Mouse (Mus musculus) erythroblast, embryonic 14.5 days (primary cell): ENCODE results near the gene Krcc1. TPM values are rescaled to one million over a fixed set of nuclear protein-coding genes. Genes with fewer than 3 reads are reported as not detected.
A peak's percentile ranks its signal among the peaks of the same experiment; 100 is the strongest.
"Not testable (repeated sequence)": the region's sequence is repeated elsewhere in the genome, so short reads cannot be mapped to it uniquely, and the experiment has no call there.

Source experiments
- H3K27me3 ChIP-seq: 2 replicates; pipeline ENCODE4 v1.6.1; 2012; ENCODE audit warnings: inconsistent platforms; ENCODE audit not compliant: control insufficient read depth
- H3K36me3 ChIP-seq: 2 replicates; pipeline ENCODE4 v1.6.1; 2012; ENCODE audit warnings: mild to moderate bottlenecking, inconsistent platforms; ENCODE audit not compliant: control insufficient read depth
- H3K4me1 ChIP-seq: 2 replicates; pipeline ENCODE4 v1.6.1; 2012; ENCODE audit warnings: inconsistent platforms; ENCODE audit not compliant: control insufficient read depth
- H3K4me3 ChIP-seq: replicated peaks from 2 replicates; pipeline ENCODE3; 2012; ENCODE audit warnings: moderate library complexity, mild to moderate bottlenecking, inconsistent platforms
- H3K9me3 ChIP-seq: 2 replicates; pipeline ENCODE4 v1.6.1; 2012; ENCODE audit warnings: low read length, inconsistent platforms, mixed read lengths; ENCODE audit not compliant: control insufficient read depth
- GATA1 ChIP-seq: IDR thresholded peaks from 2 replicates; pipeline ENCODE4 v1.6.1; 2012; ENCODE audit warnings: low read length, inconsistent platforms, mixed read lengths
- TAL1 ChIP-seq: IDR thresholded peaks from 3 replicates; pipeline ENCODE4 v1.6.1; 2012; ENCODE audit warnings: low read length, inconsistent platforms, mixed read lengths
- polyA plus RNA-seq: library from polyadenylated mRNA; stranded (reverse); fragments of >175 nt; gene quantifications from 2 replicates; pipeline ENCODE4 v1.2.3, GENCODE M21; 2012

Gene Krcc1
- polyA plus RNA-seq, 1 experiment: 2.8 TPM

DNA sequence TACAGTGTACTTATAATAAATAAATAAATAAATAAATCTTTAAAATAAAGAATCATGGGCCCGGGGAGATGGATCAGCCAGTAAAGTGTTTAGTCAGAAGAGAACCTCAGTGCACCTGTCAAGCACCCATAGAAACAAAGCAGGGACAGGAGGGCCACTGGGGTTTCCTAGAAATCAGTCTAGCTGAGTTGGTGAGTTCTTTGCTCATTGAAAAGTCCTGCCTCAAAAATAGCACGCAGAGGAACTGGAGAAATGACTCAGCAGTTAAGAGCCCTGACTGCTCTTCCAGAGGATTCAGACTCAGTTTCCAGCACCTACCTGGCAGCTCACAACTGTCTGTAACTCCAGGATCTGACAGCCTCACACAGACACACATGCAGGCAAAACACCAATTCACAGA lies 12.9 kb upstream of the Krcc1 start:
- no peaks in the 10 kb centered on the region for H3K27me3 ChIP-seq
- no peaks in the 10 kb centered on the region for H3K9me3 ChIP-seq
- H3K4me3 ChIP-seq: no peak overlapping the region
- H3K36me3 ChIP-seq: no peaks in the 10 kb centered on the region
- TF ChIP-seq GATA1: no peak
- no peak for TF ChIP-seq TAL1
- peaks cover 12% of the 10 kb centered on the region for H3K4me1 ChIP-seq

DNA sequence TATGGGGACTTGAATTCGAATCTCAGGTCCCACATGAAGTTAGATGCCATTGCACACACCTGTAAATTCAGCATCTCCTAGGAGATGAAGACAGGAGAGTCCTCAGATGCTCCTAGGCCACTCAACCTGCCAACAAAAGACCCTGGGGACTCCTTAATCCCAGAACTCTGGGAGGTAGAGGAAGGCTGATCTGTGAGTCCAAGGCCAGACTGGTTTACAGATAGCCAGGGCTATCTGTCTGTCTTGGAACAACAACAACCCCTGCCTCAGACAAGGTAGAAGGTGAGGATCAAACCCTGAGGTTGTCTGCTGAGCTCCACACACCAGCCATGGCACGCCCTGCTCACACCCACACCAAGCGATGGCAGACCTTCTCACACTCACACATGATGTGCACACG lies 12.3 kb upstream of the Krcc1 start:
- no peaks in the 10 kb centered on the region for H3K36me3 ChIP-seq
- no peak for TF ChIP-seq GATA1
- TF ChIP-seq TAL1: no peak
- H3K9me3 ChIP-seq: no peaks in the 10 kb centered on the region
- no peak overlapping the region for H3K4me3 ChIP-seq
- H3K4me1 ChIP-seq: peaks cover 12% of the 10 kb centered on the region
- H3K27me3 ChIP-seq: no peaks in the 10 kb centered on the region

DNA sequence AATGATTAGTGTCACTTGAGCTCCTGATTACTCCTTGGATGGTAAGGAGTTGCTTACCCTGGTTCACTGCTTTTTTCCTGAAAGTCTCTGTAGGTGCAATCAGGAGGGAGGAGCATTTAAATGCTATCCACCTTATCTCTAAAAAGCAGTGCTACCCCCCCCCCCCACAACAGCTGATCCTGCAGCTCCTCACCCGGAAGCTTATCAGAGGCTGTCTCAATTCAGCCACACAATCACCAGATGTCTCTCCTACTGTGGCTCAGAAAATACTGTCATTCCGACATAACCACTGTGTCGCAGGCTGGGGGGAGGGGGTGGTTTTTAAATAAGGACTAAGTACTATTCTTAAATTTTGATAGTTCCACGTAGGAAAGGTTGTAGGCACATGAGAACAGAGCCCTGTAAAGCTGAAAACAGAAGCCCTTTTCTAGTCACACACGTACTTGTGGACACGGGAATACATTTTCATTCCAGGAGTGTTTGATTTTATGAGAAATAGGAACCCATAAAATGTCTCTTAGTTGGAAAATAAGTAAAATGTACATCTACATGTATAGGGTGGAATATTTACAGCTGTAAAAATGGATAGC lies 11.3 kb upstream of the Krcc1 start:
- no peaks in the 10 kb centered on the region for H3K36me3 ChIP-seq
- H3K4me1 ChIP-seq: peaks cover 12% of the 10 kb centered on the region
- no peak overlapping the region for H3K4me3 ChIP-seq
- TF ChIP-seq GATA1 (no peak), TAL1 (no peak)
- H3K27me3 ChIP-seq: no peaks in the 10 kb centered on the region
- H3K9me3 ChIP-seq: no peaks in the 10 kb centered on the region

DNA sequence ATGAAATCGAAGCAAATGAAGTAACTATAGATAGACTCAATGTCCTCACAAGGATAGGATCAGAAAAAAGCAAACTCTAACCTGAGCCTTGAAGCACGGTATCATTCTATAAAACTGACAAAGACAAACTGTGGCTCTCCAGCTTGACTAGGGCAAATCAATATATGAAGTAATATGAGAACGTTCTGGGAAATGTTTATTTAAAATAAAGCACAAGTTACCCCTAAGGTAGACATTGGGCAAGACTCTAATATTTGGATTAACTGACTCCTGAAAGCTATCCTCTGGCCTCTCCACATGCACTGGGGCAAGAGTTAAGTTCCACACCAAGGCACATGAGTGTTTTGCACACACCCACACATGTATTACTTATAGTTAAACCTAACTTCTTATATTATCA lies 10.4 kb upstream of the Krcc1 start:
- no peak overlapping the region for H3K4me3 ChIP-seq
- no peaks in the 10 kb centered on the region for H3K9me3 ChIP-seq
- TF ChIP-seq GATA1 (no peak), TAL1 (no peak)
- peaks cover 12% of the 10 kb centered on the region for H3K4me1 ChIP-seq
- H3K27me3 ChIP-seq: no peaks in the 10 kb centered on the region
- H3K36me3 ChIP-seq: no peaks in the 10 kb centered on the region

DNA sequence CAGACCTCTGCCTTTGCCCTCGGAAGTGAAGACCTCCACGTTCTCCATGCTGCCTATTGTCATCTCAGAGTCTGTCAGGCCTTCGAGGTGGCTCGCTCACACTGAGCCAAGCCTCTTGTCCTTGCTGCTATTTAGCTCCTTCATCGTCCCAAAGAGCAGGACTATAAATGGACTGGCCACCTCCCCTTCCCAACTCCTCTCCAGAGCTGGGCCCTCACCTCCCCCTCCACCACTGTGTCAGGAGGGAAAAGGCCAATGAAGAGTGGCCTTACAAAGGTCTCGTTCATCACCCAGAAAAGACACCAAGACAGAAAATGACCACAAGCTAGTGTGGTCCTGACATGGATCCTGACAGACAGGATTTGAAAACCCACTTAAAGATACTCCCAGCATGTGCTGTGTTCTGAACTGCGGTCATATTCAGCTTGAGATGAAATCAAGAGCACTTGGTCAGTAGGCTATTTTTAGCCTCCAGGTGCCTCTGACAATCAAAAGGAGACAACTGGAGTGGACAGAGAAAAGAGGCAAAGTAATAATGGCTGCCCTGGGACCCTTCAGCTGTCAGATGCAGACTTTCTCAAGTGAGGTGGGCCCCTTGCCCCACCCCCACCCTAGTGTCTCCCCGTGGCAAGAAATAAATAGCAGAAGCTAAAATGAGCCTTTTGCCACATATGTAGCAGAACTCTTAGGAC lies 9.2 kb upstream of the Krcc1 start:
- no peak for TF ChIP-seq GATA1
- TF ChIP-seq TAL1: no peak
- Histone ChIP-seq H3K9me3 (no peaks in the 10 kb centered on the region), H3K4me3 (no peak overlapping the region), H3K27me3 (no peaks in the 10 kb centered on the region), H3K4me1 (peaks cover 12% of the 10 kb centered on the region), H3K36me3 (no peaks in the 10 kb centered on the region)

DNA sequence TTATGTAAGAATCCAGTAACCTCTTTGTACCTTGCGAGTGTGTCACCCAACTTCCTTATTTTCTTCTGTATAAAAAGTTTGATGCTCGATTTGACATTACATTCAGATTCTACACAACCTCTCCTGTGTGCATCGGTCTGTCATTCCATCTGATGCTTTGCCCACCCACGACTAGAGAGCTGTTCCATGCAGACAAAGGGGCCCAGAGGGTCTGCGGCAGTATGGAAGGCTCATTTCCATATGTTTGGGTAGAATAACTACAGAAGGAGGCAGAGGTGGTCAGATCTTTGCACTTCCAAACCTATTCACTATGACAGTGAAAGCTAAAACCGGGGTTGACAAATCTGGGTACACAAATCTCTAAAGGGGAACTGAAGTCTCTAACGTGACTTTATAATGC lies 3.9 kb upstream of the Krcc1 start:
- not testable (repeated sequence) for H3K4me3 ChIP-seq, H3K9me3 ChIP-seq, H3K27me3 ChIP-seq, H3K36me3 ChIP-seq
- H3K4me1 ChIP-seq: peaks cover 24% of the 10 kb centered on the region

DNA sequence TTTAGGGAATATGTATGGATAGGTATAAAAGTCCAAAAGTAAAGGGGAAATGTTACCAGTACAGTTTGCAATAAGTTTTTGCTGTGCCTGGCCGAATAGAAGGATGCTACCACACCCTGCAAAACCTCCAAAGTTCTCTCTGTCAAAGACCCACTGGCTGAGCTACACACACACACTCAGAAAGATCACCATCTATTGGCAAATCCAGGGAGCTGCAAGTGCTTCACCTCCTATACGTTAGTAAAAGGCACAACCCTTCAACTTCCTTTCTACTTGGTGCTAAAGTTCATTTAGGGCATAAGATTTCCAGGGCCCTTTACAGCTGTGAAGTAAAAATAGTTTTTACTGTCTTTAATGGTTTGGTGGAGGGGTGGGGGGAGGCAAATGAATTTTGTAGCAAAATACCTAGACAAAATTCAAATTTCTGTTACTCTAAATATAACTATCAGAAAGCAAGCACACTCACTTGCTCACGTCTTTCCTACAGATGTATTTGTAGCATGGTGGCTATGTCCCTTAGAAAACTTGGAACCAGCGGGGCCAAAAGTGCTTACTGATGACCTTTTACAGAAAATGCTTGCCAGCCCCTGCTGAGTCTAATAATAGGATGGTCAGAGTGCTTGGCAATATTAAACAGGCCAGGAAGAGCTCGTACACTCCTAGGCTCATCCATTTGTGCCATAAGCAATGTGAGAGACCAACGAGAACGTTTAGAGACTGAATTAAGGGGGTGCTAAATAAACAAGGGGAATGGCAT lies 2.4 kb upstream of the Krcc1 start:
- peaks cover 30% of the 10 kb centered on the region for H3K4me1 ChIP-seq
- no peak for TF ChIP-seq TAL1
- no peak for TF ChIP-seq GATA1
- H3K36me3 ChIP-seq: no peaks in the 10 kb centered on the region
- H3K9me3 ChIP-seq: no peaks in the 10 kb centered on the region
- H3K27me3 ChIP-seq: no peaks in the 10 kb centered on the region
- H3K4me3 ChIP-seq: no peak overlapping the region

DNA sequence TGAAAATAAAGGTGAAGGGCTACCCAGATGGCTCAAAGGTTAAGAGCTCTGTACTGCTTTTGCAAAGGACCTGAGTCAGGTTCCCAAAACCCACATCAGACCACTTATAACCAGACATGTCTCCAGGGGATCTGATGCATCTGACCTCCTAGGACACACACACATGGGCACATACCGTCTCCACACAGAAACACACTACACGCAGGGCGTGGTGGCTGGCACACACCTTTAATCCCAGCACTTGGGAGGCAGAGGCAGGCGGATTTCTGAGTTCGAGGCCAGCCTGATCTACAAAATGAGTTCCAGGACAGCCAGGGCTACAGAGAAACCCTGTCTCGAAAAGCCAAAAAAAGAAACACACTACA lies 1.8 kb upstream of the Krcc1 start:
- H3K9me3 ChIP-seq, H3K27me3 ChIP-seq, H3K4me3 ChIP-seq, H3K36me3 ChIP-seq: not testable (repeated sequence)
- H3K4me1 ChIP-seq: peaks cover 32% of the 10 kb centered on the region

DNA sequence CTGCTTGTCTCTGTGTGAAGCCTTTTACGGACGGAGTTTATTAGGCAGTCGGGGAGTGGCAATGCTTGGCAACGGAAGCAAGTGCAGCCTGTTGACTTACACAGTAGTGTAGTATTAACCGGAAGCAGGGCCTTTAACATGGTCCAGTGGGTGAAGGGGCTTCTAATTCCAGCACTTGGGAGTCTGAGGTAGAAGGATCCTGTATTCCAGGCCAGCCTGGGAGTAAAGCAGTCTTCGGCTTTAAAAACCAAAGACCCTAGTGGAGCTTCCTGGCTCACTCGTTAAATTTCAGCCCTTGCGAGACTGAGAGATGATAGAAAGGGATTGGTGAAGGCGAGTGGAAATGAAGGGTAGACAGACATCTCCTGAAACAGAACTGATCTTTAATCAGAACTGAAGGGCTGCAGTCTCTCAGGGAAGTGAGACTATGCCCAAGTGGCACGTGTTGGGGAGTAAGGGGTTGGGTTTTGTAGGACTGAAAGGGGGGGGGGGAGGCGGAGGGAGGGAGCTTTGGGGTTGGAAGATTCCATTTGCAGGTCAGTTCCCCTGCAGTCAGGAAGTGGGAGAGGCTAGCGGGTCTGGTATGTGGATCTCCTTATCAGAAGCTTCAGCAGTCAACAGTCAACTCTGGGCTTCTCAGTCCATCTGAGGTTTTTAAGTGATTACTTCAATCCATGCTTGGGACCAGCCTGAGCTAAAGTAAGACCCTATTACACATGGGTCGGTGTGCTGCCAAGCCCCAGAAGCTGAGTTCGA lies 998 bp upstream of the Krcc1 start:
- H3K9me3 ChIP-seq: no peaks in the 10 kb centered on the region
- TF ChIP-seq TAL1 (no peak), GATA1 (peak; percentile 19; the same call in 1 of the 2 replicates)
- H3K4me3 ChIP-seq: peak overlapping the region; percentile 99
- H3K4me1 ChIP-seq: peaks cover 32% of the 10 kb centered on the region
- H3K36me3 ChIP-seq: no peaks in the 10 kb centered on the region
- no peaks in the 10 kb centered on the region for H3K27me3 ChIP-seq
